Mouse (Mus musculus) cerebellum, postnatal 25 days (tissue): ENCODE measurements at regions not wholly inside any gene's neighbourhood (a gene's known extent, or its start where the extent isn't known, plus 50 kb on each side); places are given as distances from the start of the nearest gene placed in this dataset.

Source experiments
- DNase-seq, 2 experiments: peaks; one replicate each; pipeline ENCODE4 v3.0.0; 2021; ENCODE audit warnings: mixed read lengths in 2 of 2

- no peak for DNase-seq
These were observed 56.7 kb upstream of the Igsf9b start for GRCm38 (mm10) chr9:27242325-27242724.

- DNase-seq, result peak; percentile 36 to 42
These were observed 58.1 kb upstream of the Igsf9b start for GRCm38 (mm10) chr9:27240926-27241325.

GRCm38 (mm10) chr9:27240491-27240890 lies 58.5 kb upstream of the Igsf9b start:
- DNase-seq, result peak; percentile 48 to 64

DNA sequence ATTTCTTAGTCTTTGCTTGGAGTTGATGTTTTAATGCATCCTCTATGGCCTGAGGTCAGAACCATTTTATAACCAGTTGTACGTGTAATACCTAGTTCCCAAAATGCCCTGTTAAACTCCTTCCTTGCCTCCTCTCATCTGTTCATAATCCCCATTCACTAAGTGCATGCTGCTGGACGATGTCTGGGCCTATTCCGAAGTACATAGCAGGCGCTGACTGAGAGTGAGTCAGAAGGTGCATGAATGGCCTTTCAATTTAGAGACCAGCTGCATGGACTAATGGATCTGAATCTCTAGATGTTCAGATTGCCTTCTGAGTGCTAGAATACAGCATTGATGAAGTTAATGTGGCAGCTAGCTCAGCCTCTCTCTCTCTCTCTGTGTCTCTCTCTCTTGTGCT lies 66.3 kb upstream of the Igsf9b start:
- no peak for DNase-seq

DNA sequence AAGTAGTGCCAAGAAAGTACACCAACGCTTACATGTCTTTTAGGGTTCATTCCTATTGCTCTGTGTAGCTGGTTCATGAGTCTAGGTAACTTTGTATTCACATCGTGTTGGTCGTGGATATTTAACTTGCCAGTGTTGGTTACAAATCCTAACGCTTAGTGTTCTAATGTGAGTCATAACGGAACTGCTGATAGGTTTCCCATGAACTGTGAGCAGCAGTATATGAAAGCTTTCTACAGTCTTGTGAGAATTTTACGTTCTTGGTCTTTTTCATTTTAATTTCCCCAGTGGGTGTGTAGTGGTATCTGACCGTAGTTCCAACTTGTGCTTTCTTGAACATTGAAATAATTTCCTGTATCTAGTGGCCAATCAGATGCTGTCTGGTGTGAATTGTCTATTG lies 71.5 kb upstream of the Igsf9b start:
- no peak for DNase-seq

DNA sequence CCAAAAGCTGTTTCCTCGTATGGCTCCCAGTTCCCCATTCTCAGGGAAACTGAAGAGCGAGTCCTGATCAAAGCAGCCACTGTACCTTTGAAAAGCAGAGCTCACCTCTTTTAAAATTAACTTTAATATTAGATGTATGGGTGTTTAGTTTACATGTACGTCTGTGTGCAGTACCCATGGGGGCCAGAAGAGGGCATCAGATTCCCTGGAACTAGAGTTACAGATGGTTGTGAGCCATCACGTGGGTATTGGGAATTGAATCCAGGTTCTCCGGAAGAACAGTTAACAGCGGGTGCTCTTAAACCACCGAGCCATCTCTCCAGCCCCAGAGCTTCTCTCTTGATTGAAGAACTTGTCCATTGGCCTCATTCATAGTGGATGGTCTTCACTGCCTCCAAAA lies 66.0 kb upstream of the Jam3 start:
- peak; percentile 13 to 28 for DNase-seq

DNA sequence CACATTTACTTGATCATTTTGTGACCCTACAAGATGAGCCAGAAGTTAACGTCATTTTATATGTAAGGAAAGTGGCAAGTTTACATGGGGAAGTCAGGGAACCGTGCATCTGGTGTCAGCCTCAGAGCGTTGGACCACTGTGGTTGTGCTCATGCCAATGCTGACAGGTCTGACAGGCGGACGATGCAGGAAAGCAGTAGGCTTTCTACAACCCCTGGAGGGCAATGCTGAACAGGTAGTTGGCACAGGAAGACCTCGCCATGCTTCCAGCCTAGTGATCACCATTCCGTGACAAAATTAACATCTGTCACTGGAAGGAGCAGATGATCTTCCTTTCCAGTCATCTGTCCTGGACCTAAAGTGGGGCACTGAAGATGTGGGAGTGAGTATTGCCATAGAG lies 60.8 kb upstream of the Jam3 start:
- no peak for DNase-seq

- no peak for DNase-seq
These were observed 58.8 kb upstream of the Jam3 start for GRCm38 (mm10) chr9:27214023-27214422.

GRCm38 (mm10) chr9:27208840-27209239 lies 53.6 kb upstream of the Jam3 start:
- no peak for DNase-seq
